Mouse (Mus musculus) gastrocnemius, postnatal 36 days (tissue): ENCODE measurements around the gene Myrip. TPM values are rescaled to one million over a fixed set of nuclear protein-coding genes. Genes with fewer than 3 reads are reported as not detected.
"Not testable (repeated sequence)": the region's sequence is repeated elsewhere in the genome, so short reads cannot be mapped to it uniquely, and the experiment has no call there.

Experiments used
- DNase-seq, 2 experiments: peaks; one replicate each; pipeline ENCODE4 v3.0.0; 2022
- intact Hi-C: fragments of 180-260 bp; cut with DNase I; formaldehyde crosslinking; loops from one replicate; pipeline ENCODE4 v1.15.1; 2025
- total RNA-seq, 2 experiments: library from RNA; stranded (reverse); gene quantifications; 2 replicates each; pipeline ENCODE4 v1.2.3; 2021

Gene Myrip
- total RNA-seq, 2 experiments from 2014 or later, result 0.74 to 0.96 TPM

GRCm38 (mm10) chr9:120322702-120323426 is 21.6 kb downstream of the Myrip start:
- intact Hi-C loops, result no loop called here
- DNase-seq, result no peak

DNA sequence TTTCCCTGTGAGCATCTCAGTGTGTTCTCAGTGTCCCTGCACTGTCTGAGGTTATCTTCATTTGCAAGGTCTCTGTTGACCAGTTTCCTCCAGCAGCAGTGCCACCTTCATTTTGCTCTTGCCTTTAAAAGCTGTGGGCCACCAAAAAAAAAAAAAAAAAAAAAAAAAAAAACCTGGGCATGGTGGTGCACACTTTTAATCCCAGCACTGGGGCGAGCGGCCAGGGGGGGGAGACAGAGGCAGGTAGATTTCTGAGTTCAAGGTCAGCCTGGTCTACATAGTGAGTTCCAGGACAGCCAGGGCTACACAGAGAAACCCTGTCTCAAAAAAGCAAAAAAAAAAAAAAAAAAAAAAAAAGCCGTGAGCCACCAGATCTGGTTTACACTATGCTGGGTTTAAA is 29.7 kb downstream of the Myrip start:
- DNase-seq, intact Hi-C loops: not testable (repeated sequence)

- intact Hi-C loops, result no loop called here
Measured at GRCm38 (mm10) chr9:120338172-120338571, 36.9 kb downstream of the Myrip start.

GRCm38 (mm10) chr9:120339975-120340695 is 38.8 kb downstream of the Myrip start:
- peak in 1 of 2 experiments; percentile 12 for DNase-seq
- intact Hi-C loops, result no loop called here

More at GRCm38 (mm10) chr9:120338172-120338571, 36.9 kb downstream of the Myrip start:
- DNase-seq, result no peak

GRCm38 (mm10) chr9:120343123-120343790 is 41.9 kb downstream of the Myrip start:
- intact Hi-C loops, result no loop called here
- DNase-seq, result no peak

DNA sequence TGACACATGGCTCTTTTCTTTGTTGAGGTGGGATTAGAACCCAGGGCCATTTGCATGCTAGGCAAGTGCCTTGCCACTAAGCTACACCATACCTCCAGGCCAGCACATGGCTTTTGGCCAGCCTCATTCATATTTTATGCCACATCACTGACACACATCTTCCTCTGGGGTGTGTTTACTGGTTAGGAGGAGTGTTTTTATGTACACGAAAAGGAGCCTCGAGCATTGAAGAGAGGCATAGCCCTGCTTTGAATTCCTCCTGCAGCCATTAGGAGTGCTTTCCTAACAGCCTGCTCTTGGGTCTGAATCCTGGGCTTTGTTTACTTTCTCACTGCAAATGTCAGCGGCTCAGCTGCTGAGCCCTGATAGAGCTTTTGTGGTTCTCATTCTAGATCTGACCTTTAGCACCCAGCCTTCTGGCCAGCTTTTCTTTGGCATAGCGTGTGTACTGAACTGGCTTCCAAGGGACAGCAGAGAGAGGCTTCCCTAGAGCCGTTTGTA is 44.4 kb downstream of the Myrip start:
- intact Hi-C loops, result no loop called here
- peak; percentile 19 to 30 for DNase-seq

GRCm38 (mm10) chr9:120349145-120349544 is 47.8 kb downstream of the Myrip start:
- intact Hi-C loops, result no loop called here
- DNase-seq, result no peak

DNA sequence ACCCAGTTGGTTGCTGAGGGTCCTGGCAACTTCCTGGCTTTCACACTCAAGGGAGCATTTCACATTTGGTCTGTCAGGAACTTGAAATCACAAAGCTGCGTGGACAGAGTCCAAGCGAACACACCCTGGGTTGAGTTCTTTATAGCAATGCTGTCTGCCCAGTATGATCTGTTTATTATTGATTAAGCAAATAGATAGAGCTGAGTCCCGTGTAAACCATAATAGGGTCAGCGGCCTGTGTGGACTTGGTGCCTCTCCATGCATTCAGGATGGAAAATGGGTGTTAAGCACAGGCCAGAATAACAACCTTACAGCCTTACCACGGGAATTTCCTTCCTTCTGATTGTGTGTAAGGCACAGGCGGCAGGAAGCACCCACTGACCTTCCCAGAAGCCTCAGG is 49.0 kb downstream of the Myrip start:
- peak in 1 of 2 experiments; percentile 16 for DNase-seq
- intact Hi-C loops, result no loop called here

- no peak for DNase-seq
- intact Hi-C loops, result no loop called here
Measured at GRCm38 (mm10) chr9:120351061-120351460, 49.7 kb downstream of the Myrip start.

- intact Hi-C loops, result no loop called here
- DNase-seq, result no peak
Measured at GRCm38 (mm10) chr9:120351474-120351873, 50.2 kb downstream of the Myrip start.

- no peak for DNase-seq
- intact Hi-C loops, result no loop called here
Measured at GRCm38 (mm10) chr9:120353036-120353435, 51.7 kb downstream of the Myrip start.

DNA sequence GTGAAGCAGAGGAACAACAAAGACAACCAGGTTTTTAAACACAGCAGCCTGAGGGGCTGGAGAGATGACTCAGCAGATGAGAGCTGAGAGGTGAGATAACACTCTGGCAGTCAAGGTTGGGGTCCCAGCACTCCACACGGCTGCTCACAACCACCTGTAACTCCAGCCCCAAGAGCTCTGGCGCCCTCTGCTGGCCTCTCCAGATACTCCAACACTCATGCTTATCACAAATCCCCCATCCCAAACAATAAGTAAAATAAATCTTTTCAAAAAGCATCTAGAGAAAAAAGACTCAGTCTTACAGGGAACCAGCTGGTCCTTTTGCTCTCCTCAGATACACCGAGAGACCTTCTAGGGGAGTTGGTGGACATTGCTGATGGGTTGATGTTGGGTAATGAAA is 52.7 kb downstream of the Myrip start:
- no peak for DNase-seq
- intact Hi-C loops, result no loop called here

GRCm38 (mm10) chr9:120354550-120355345 is 53.4 kb downstream of the Myrip start:
- DNase-seq, result no peak
- intact Hi-C loops, result no loop called here

- intact Hi-C loops, result no loop called here
Measured at GRCm38 (mm10) chr9:120356490-120356889, 55.2 kb downstream of the Myrip start.

GRCm38 (mm10) chr9:120358060-120358459 is 56.7 kb downstream of the Myrip start:
- no peak for DNase-seq

More at GRCm38 (mm10) chr9:120356490-120356889, 55.2 kb downstream of the Myrip start:
- no peak for DNase-seq

DNA sequence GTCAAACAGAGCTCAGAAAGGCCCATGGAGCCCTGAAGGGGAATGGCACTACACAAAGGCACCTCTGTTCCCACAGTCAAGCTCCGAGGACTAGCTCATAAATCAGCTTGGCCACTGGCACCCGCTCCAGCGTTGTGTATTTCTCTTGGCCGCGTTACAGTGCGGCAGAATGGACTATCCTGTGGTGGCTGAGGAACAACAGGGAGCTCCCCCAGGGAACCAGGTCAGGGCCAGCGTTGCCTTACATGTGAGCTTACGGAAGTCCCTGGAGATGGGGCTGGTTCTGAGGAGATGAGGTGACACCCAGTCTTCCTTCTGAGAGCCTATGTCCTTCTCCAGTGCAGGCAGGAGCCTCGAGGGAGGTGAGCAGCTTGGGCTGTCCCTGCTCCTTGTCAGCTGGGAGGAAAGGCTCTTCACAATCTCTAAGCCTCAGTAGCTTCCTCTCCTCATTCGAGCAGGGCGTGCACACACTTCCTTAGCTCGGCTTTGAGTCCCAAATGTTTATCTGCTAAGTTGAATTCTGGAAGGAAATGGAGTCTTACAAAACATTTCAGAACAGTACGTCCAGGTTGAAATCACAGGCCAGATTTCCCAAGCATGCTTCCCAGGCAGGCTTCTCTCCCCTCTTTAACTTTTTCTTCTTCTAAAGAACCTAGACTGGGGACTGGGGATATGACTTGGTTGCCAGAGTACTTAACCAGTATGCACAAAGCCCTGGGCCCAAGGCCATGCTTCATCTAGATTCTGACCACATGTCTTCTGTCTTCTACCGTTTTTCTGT is 59.3 kb downstream of the Myrip start:
- DNase-seq, result peak; percentile 47 to 55
- intact Hi-C loops, result no loop called here

More at GRCm38 (mm10) chr9:120358060-120358459, 56.7 kb downstream of the Myrip start:
- intact Hi-C loops, result no loop called here

- intact Hi-C loops, result no loop called here
- no peak for DNase-seq
Measured at GRCm38 (mm10) chr9:120361656-120362055, 60.3 kb downstream of the Myrip start.

DNA sequence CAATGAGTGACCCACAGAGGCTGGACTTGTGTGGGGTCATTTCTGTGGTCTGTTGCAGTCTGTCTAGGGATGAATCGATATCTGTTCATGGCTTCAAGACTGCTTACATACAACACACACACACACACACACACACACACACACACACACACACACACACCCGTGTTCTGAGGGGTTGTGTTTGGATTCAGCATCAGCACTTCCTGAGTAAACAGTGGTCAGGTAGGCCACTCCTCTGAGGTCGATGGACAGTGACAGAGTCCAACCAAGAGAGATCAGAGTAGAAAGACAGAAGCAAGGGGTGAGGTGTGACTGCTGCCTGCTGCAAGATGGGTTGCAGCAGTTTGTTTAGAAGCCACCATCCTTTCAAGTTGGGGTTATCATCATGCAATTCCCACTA is 61.4 kb downstream of the Myrip start:
- intact Hi-C loops, result no loop called here
- DNase-seq, result no peak

DNA sequence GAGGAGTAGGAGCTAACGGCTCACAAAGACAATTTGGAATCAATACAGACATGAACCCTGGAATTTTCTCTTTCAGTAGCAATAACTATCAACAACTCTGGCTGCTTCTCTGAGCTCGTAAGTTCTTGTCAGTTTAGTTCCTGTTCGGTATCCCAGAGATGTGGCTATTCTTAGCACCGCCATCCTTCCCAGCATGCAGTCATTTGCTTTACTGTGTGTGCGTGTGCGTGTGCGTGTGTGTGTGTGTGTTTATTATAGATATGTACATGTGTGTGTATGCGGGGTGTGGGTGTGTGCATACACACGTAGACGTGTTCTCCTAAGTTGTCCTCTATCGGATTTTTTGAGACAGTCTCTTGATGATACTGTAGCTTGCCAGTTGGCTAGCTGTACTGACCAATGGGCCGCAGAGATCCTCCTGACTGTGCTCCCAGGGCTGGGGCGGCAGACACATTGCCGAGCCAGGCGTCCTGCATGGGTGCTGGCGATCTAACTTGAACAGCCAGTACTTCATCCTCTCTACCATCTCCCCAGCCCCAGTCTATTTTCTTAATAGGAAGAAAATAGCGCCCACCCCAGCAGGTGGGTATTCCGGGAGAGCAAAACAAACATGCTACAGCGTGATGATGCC is 63.5 kb downstream of the Myrip start:
- intact Hi-C loops, result no loop called here

More for the DNA sequence above, 63.5 kb downstream of the Myrip start:
- no peak for DNase-seq
